Mouse (Mus musculus) stomach, adult 2 months (tissue): ENCODE measurements around the gene Hoga1. TPM values are rescaled to one million over a fixed set of nuclear protein-coding genes. Genes with fewer than 3 reads are reported as not detected.

Experiments
- polyA plus RNA-seq: library from polyadenylated mRNA; depleted of rRNA; stranded (reverse); fragments of >200 nt; gene quantifications from 2 replicates; pipeline ENCODE4 v1.2.3, GENCODE M21; 2012; rRNA removed

Hoga1 gene
- polyA plus RNA-seq: 0.39 and 0.90 TPM in 2 replicates

GRCm38 (mm10) chr19:42045269-42046102 lies at the start of gene Hoga1:
TSS of gene Hoga1 (plus strand) at chr19:42045610.

GRCm38 (mm10) chr19:42035456-42036248 lies 9.8 kb upstream of the Hoga1 start, which contains the start of gene Ankrd2:
TSS of gene Ankrd2 (plus strand) at chr19:42036000.

GRCm38 (mm10) chr19:42051948-42052347 lies 6.5 kb downstream of the Hoga1 start, which contains the start of gene 4933411K16Rik:
TSS of gene 4933411K16Rik (plus strand) at chr19:42052248.

GRCm38 (mm10) chr19:42086166-42086565 lies 40.8 kb downstream of the Hoga1 start, which contains the start of gene Morn4:
TSS of gene Morn4 (minus strand) at chr19:42086357.

GRCm38 (mm10) chr19:42089748-42090595 lies 44.6 kb downstream of the Hoga1 start, which contains the start of gene Pi4k2a:
TSS of gene Pi4k2a (plus strand) at chr19:42090470.

Other genes with a start within 250 kb of the Hoga1 start
- gene Arhgap19, start 243.6 kb upstream of the Hoga1 start, polyA plus RNA-seq: 0.30 and 0.45 TPM in 2 replicates
- 3.8 and 5.9 TPM in 2 replicates for gene Frat1, start 215.6 kb upstream of the Hoga1 start, polyA plus RNA-seq
- 3.4 and 5.8 TPM in 2 replicates for gene Frat2, start 197.5 kb upstream of the Hoga1 start, polyA plus RNA-seq
- gene Rrp12, start 149.4 kb upstream of the Hoga1 start, polyA plus RNA-seq: 1.9 and 2.7 TPM in 2 replicates
- 105 and 148 TPM in 2 replicates for gene Pgam1, start 133.7 kb upstream of the Hoga1 start, polyA plus RNA-seq
- gene Exosc1, start 112.2 kb upstream of the Hoga1 start, polyA plus RNA-seq: 2.5 and 3.4 TPM in 2 replicates
- gene Zdhhc16, start 112.1 kb upstream of the Hoga1 start, polyA plus RNA-seq: 29.1 and 32.4 TPM in 2 replicates
- 19.0 and 22.6 TPM in 2 replicates for gene Mms19, start 64.5 kb upstream of the Hoga1 start, polyA plus RNA-seq
- gene Ubtd1, start 63.8 kb upstream of the Hoga1 start, polyA plus RNA-seq: 15.6 and 23.6 TPM in 2 replicates
- 0.09 TPM in 1 of 2 replicates, not detected in the other for gene Ankrd2, start 9.6 kb upstream of the Hoga1 start, polyA plus RNA-seq
- gene 4933411K16Rik, start 6.6 kb downstream of the Hoga1 start, polyA plus RNA-seq: not detected in 2 replicates
- gene Morn4, start 40.7 kb downstream of the Hoga1 start, polyA plus RNA-seq: 2.2 and 2.4 TPM in 2 replicates
- 13.3 and 18.7 TPM in 2 replicates for gene Pi4k2a, start 44.9 kb downstream of the Hoga1 start, polyA plus RNA-seq
- 37.5 and 71.1 TPM in 2 replicates for gene Avpi1, start 83.4 kb downstream of the Hoga1 start, polyA plus RNA-seq
- 60.6 and 81.2 TPM in 2 replicates for gene Marveld1, start 101.8 kb downstream of the Hoga1 start, polyA plus RNA-seq
- 11.5 and 11.6 TPM in 2 replicates for gene Zfyve27, start 118.3 kb downstream of the Hoga1 start, polyA plus RNA-seq
- gene Sfrp5, start 156.6 kb downstream of the Hoga1 start, polyA plus RNA-seq: 6.6 and 8.4 TPM in 2 replicates
- gene Golga7b, start 202.0 kb downstream of the Hoga1 start, polyA plus RNA-seq: 0.39 and 0.63 TPM in 2 replicates